Mouse (Mus musculus): ENCODE measurements around the gene Hist1h4h. TPM values are rescaled to one million over a fixed set of nuclear protein-coding genes. Genes with fewer than 3 reads are reported as not detected.
"Not testable (repeated sequence)": the region's sequence is repeated elsewhere in the genome, so short reads cannot be mapped to it uniquely, and the experiment has no call there.

Hist1h4h gene
- polyA plus RNA-seq, 1 experiment = 39.5 TPM

DNA sequence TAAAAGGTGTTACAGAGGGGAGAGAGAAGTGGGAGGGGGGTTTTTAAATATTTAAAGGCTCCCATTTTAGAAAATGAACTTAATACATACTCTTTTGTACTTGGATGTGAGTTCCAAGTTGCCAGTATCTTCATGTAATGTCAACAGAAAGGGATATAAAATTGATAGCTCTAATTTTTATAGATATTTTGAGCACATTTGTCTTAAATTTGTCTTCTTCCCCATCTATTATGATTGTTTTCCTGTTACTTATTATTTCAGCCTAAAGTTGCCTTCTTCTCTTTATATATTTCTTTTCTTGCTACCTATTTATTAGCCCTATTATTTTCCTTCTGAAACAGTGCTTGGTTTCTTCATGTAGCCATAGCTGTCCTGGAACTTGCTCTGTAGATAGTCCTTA, 22.1 kb downstream of the Hist1h4h start, which contains the start of gene Hist1h1d:
Hist1h1d (plus strand) TSS at position 301 of the 400 bp plus-strand sequence.
- Histone ChIP-seq H3K4me1 (ENCODE audit: control insufficient read depth, insufficient read depth, low read length) (no peaks in the 10 kb centered on the region), H3K27ac (ENCODE audit: control insufficient read depth, insufficient read depth, low read depth, low read length, poor library complexity) (peak within 1 kb of the TSS; percentile 45; the same call in 1 of the 2 replicates), H3K4me3 (replicated peaks; ENCODE audit: control insufficient read depth, low read depth, low read length) (no peak within 1 kb of the TSS)
- TF ChIP-seq CTCF (IDR thresholded peaks at IDR 0.05; ENCODE audit: control insufficient read depth, insufficient read depth, low read length) (no peak), POLR2A (IDR thresholded peaks at IDR 0.05; ENCODE audit: borderline replicate concordance, control insufficient read depth, low read depth, low read length) (no peak)

DNA sequence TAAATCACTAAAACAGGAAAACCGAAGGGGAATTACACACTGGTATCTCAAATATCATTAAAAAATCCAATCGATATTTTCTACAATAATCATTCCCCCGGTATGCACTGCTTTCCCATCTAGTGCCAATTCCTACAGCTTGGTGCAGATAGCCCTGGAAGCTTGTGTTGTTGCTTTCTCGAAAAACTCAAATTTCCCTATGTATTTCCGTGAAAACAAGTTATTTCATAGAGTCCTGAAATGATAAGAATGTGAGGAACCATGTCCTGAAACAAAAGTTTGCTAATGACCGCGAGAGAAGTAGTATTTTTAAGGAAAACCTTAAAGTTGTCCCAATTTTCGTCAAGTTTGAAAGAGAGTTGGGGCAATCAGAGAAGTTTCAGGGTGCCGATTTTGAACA, 23.5 kb downstream of the Hist1h4h start:
- no peak for TF ChIP-seq POLR2A (IDR thresholded peaks at IDR 0.05; ENCODE audit: borderline replicate concordance, control insufficient read depth, low read depth, low read length)
- no peak for TF ChIP-seq CTCF (IDR thresholded peaks at IDR 0.05; ENCODE audit: control insufficient read depth, insufficient read depth, low read length)
- no peaks in the 10 kb centered on the region for H3K4me1 ChIP-seq (ENCODE audit: control insufficient read depth, insufficient read depth, low read length)
- H3K27ac ChIP-seq (ENCODE audit: control insufficient read depth, insufficient read depth, low read depth, low read length, poor library complexity) = no peak overlapping the region; the same call in 1 of the 2 replicates
- peak overlapping the region; percentile 45 for H3K4me3 ChIP-seq (replicated peaks; ENCODE audit: control insufficient read depth, low read depth, low read length)
- 20% methylated on average over 9 of the region's 9 CpGs for WGBS

GRCm38 (mm10) chr13:23554925-23555838, 24.3 kb downstream of the Hist1h4h start:
- Histone ChIP-seq H3K4me3 (replicated peaks; ENCODE audit: control insufficient read depth, low read depth, low read length) (peak overlapping the region; percentile 72), H3K27ac (ENCODE audit: control insufficient read depth, insufficient read depth, low read depth, low read length, poor library complexity) (peak overlapping the region; percentile 97), H3K4me1 (ENCODE audit: control insufficient read depth, insufficient read depth, low read length) (no peaks in the 10 kb centered on the region)
- no peak for TF ChIP-seq CTCF (IDR thresholded peaks at IDR 0.05; ENCODE audit: control insufficient read depth, insufficient read depth, low read length)
- TF ChIP-seq POLR2A (IDR thresholded peaks at IDR 0.05; ENCODE audit: borderline replicate concordance, control insufficient read depth, low read depth, low read length) = peak; percentile 99
- under 1% methylated on average over 54 of the region's 54 CpGs for WGBS

- Histone ChIP-seq H3K4me1 (ENCODE audit: control insufficient read depth, insufficient read depth, low read length) (no peaks in the 10 kb centered on the region), H3K4me3 (replicated peaks; ENCODE audit: control insufficient read depth, low read depth, low read length) (peak overlapping the region; percentile 72), H3K27ac (ENCODE audit: control insufficient read depth, insufficient read depth, low read depth, low read length, poor library complexity) (peak overlapping the region; percentile 97)
- under 1% methylated on average over 18 of the region's 18 CpGs for WGBS
- peak; percentile 28; the same call in 1 of the 2 replicates for TF ChIP-seq POLR2A (IDR thresholded peaks at IDR 0.05; ENCODE audit: borderline replicate concordance, control insufficient read depth, low read depth, low read length)
- no peak for TF ChIP-seq CTCF (IDR thresholded peaks at IDR 0.05; ENCODE audit: control insufficient read depth, insufficient read depth, low read length)
These were observed 25.1 kb downstream of the Hist1h4h start for GRCm38 (mm10) chr13:23555839-23556416.

DNA sequence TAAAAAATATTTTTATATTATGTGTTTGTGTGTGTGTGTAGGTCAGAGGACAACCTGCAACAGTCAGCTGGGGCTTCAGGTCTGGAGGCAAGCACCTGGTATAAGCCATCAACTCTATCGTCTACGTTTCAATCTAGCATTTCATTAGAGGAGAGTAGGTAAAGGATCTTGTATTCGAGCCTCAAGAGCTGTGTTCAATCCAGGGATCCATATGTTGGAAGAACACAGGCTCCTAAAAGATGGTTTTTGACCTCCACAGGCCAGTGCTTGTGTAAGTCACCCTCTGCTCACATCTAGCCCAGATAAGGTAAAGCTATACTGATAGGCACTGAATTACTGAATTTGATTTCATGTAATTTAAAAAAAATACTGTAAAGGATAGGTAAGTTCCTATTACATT, 26.1 kb downstream of the Hist1h4h start:
- Histone ChIP-seq H3K4me3 (replicated peaks; ENCODE audit: control insufficient read depth, low read depth, low read length) (no peak overlapping the region), H3K27ac (ENCODE audit: control insufficient read depth, insufficient read depth, low read depth, low read length, poor library complexity) (no peak overlapping the region), H3K4me1 (ENCODE audit: control insufficient read depth, insufficient read depth, low read length) (no peaks in the 10 kb centered on the region)
- TF ChIP-seq CTCF (IDR thresholded peaks at IDR 0.05; ENCODE audit: control insufficient read depth, insufficient read depth, low read length) = no peak
- no peak for TF ChIP-seq POLR2A (IDR thresholded peaks at IDR 0.05; ENCODE audit: borderline replicate concordance, control insufficient read depth, low read depth, low read length)
- 75% methylated on average over 3 of the region's 3 CpGs for WGBS

DNA sequence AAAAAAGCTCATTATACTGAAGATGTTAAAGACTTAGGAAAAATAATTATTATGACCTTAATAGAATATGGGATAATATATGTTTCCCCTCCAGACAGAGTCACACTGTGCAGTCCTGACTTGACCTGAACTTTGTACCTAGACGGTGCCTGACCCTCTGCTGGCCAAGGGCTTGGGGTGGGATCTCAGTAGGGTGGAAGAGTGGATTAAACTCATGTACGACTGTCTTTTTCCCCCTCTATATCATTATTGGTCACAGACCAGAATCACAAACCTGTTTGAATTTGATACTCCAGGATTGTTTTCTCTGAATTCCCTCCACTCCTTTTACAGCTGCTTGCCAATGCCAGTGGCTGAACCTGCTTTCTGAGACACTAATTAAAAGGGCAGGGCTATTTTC, 29.8 kb downstream of the Hist1h4h start:
- H3K4me3 ChIP-seq (replicated peaks; ENCODE audit: control insufficient read depth, low read depth, low read length) = peak overlapping the region; percentile 37
- WGBS = 59% methylated on average over 2 of the region's 2 CpGs
- H3K27ac ChIP-seq (ENCODE audit: control insufficient read depth, insufficient read depth, low read depth, low read length, poor library complexity); H3K4me1 ChIP-seq (ENCODE audit: control insufficient read depth, insufficient read depth, low read length): not testable (repeated sequence)

GRCm38 (mm10) chr13:23561531-23561882, 30.7 kb downstream of the Hist1h4h start:
- H3K4me3 ChIP-seq (replicated peaks; ENCODE audit: control insufficient read depth, low read depth, low read length) = peak overlapping the region; percentile 30
- H3K4me1 ChIP-seq (ENCODE audit: control insufficient read depth, insufficient read depth, low read length) = not testable (repeated sequence)
- 0% methylated on average over 2 of the region's 5 CpGs for WGBS
- peak overlapping the region; percentile 95; the same call in 1 of the 2 replicates for H3K27ac ChIP-seq (ENCODE audit: control insufficient read depth, insufficient read depth, low read depth, low read length, poor library complexity)

GRCm38 (mm10) chr13:23561883-23562659, 31.2 kb downstream of the Hist1h4h start, which contains the start of gene Hist1h3e:
Gene Hist1h3e (minus strand): TSS chr13:23562369.
- WGBS = under 1% methylated on average over 56 of the region's 67 CpGs
- peak; percentile 97 for TF ChIP-seq POLR2A (IDR thresholded peaks at IDR 0.05; ENCODE audit: borderline replicate concordance, control insufficient read depth, low read depth, low read length)
- Histone ChIP-seq H3K27ac (ENCODE audit: control insufficient read depth, insufficient read depth, low read depth, low read length, poor library complexity) (peak within 1 kb of the TSS; percentile 95), H3K4me3 (replicated peaks; ENCODE audit: control insufficient read depth, low read depth, low read length) (peak within 1 kb of the TSS; percentile 55)
- not testable (repeated sequence) for H3K4me1 ChIP-seq (ENCODE audit: control insufficient read depth, insufficient read depth, low read length)
